Mouse (Mus musculus) testis, postnatal 10 days (tissue): ENCODE measurements around the gene 1700020L24Rik.

Experiments
- DNase-seq: peaks from one replicate; pipeline ENCODE4 v3.0.0; 2021; ENCODE audit warnings: low spot score

The 1700020L24Rik gene

GRCm38 (mm10) chr11:83437377-83437776, at the start of gene 1700020L24Rik:
1700020L24Rik (plus strand) TSS chr11:83437677.
- DNase-seq, result no peak

- no peak for DNase-seq
These were observed 44.4 kb upstream of the 1700020L24Rik start for GRCm38 (mm10) chr11:83393062-83393461.

- DNase-seq, result no peak
These were observed 42.6 kb upstream of the 1700020L24Rik start for GRCm38 (mm10) chr11:83394802-83395439.

- no peak for DNase-seq
These were observed 39.9 kb upstream of the 1700020L24Rik start for GRCm38 (mm10) chr11:83397626-83398025.

- DNase-seq, result no peak
These were observed 38.8 kb upstream of the 1700020L24Rik start for GRCm38 (mm10) chr11:83398724-83399123.

GRCm38 (mm10) chr11:83403787-83404186, 33.7 kb upstream of the 1700020L24Rik start:
- DNase-seq, result no peak

- no peak for DNase-seq
These were observed 31.1 kb upstream of the 1700020L24Rik start for GRCm38 (mm10) chr11:83406391-83406790.

- DNase-seq, result no peak
These were observed 29.2 kb upstream of the 1700020L24Rik start for GRCm38 (mm10) chr11:83408242-83408641.

- DNase-seq, result peak; percentile 50
These were observed 28.3 kb upstream of the 1700020L24Rik start, which contains the start of gene Rasl10b for GRCm38 (mm10) chr11:83409087-83409754. Rasl10b (plus strand) TSS chr11:83409137.

GRCm38 (mm10) chr11:83409792-83410291, 27.6 kb upstream of the 1700020L24Rik start:
- peak; percentile 46 for DNase-seq

GRCm38 (mm10) chr11:83410510-83410909, 27.0 kb upstream of the 1700020L24Rik start:
- DNase-seq, result no peak

GRCm38 (mm10) chr11:83417080-83417479, 20.4 kb upstream of the 1700020L24Rik start:
- peak; percentile 78 for DNase-seq

- DNase-seq, result no peak
These were observed 19.8 kb upstream of the 1700020L24Rik start for GRCm38 (mm10) chr11:83417708-83418107.

GRCm38 (mm10) chr11:83418566-83418965, 18.9 kb upstream of the 1700020L24Rik start:
- no peak for DNase-seq

- DNase-seq, result no peak
These were observed 17.1 kb upstream of the 1700020L24Rik start for GRCm38 (mm10) chr11:83420338-83420737.

GRCm38 (mm10) chr11:83421305-83421704, 16.2 kb upstream of the 1700020L24Rik start:
- DNase-seq, result peak; percentile 91

GRCm38 (mm10) chr11:83424681-83425080, 12.8 kb upstream of the 1700020L24Rik start:
- DNase-seq, result peak; percentile 83

GRCm38 (mm10) chr11:83426964-83427363, 10.5 kb upstream of the 1700020L24Rik start:
- no peak for DNase-seq

GRCm38 (mm10) chr11:83429355-83429754, 8.1 kb upstream of the 1700020L24Rik start, which contains the start of gene Gas2l2:
Gas2l2 (minus strand) TSS chr11:83429455.
- no peak for DNase-seq

GRCm38 (mm10) chr11:83432533-83432932, 4.9 kb upstream of the 1700020L24Rik start:
- DNase-seq, result no peak

GRCm38 (mm10) chr11:83439426-83440060, 2.1 kb downstream of the 1700020L24Rik start:
- DNase-seq, result no peak
